Mouse (Mus musculus) stomach, postnatal 0 days (tissue): ENCODE data around the gene 1810024B03Rik. TPM values are rescaled to one million over a fixed set of nuclear protein-coding genes. Genes with fewer than 3 reads are reported as not detected.
A peak's percentile ranks its signal among the peaks of the same experiment; 100 is the strongest.
"Not testable (repeated sequence)": the region's sequence is repeated elsewhere in the genome, so short reads cannot be mapped to it uniquely, and the experiment has no call there.

Source experiments
- ATAC-seq: fragments of 200-750 bp; cut with Nextera tagmentation; 2 replicates; pipeline ENCODE4 v1.8.0; 2017; ENCODE audit not compliant: low FRiP score, low TSS enrichment
- DNase-seq: peaks from one replicate; pipeline ENCODE4 v3.0.0-alpha.2; 2016; ENCODE audit warnings: low spot score
- H3K27ac ChIP-seq: fragments of 300-500 bp; sonication (generic); replicated peaks from 2 replicates; pipeline ENCODE4 v1.5.1; 2014; ENCODE audit warnings: mild to moderate bottlenecking, control low read depth
- H3K27me3 ChIP-seq: fragments of 300-500 bp; sonication (generic); 2 replicates; pipeline ENCODE4 v1.6.1; 2014; ENCODE audit warnings: low read length; ENCODE audit not compliant: control insufficient read depth, insufficient read depth
- H3K36me3 ChIP-seq: fragments of 300-500 bp; sonication (generic); 2 replicates; pipeline ENCODE4 v1.6.1; 2014; ENCODE audit warnings: low read length, mixed read lengths; ENCODE audit not compliant: control insufficient read depth, insufficient read depth
- H3K4me1 ChIP-seq: fragments of 300-500 bp; sonication (generic); replicated peaks from 2 replicates; pipeline ENCODE4 v1.6.1; 2014; ENCODE audit warnings: antibody characterized with exemption; ENCODE audit not compliant: control insufficient read depth, insufficient read depth
- H3K4me2 ChIP-seq: fragments of 300-500 bp; sonication (generic); replicated peaks from 2 replicates; pipeline ENCODE4 v1.6.1; 2014; ENCODE audit warnings: low read depth, mild to moderate bottlenecking, control low read depth, moderate library complexity
- H3K4me3 ChIP-seq: fragments of 300-500 bp; sonication (generic); 2 replicates; pipeline ENCODE4 v1.5.1; 2014; ENCODE audit warnings: low read depth, low read length, control low read depth
- H3K9ac ChIP-seq: fragments of 300-500 bp; sonication (generic); 2 replicates; pipeline ENCODE4 v1.6.1; 2014; ENCODE audit warnings: mild to moderate bottlenecking, low read length, control low read depth, mixed read lengths
- H3K9me3 ChIP-seq: fragments of 300-500 bp; sonication (generic); 2 replicates; pipeline ENCODE4 v1.6.1; 2016; ENCODE audit warnings: low read length; ENCODE audit not compliant: control insufficient read depth
- CTCF ChIP-seq: IDR thresholded peaks from 2 replicates; pipeline ENCODE4 v1.5.1; 2016; ENCODE audit warnings: antibody characterized with exemption, low read depth, mild to moderate bottlenecking, moderate library complexity
- EP300 ChIP-seq: optimal IDR thresholded peaks from 2 replicates; pipeline ENCODE3; 2016; ENCODE audit warnings: antibody characterized with exemption
- WGBS: fragments of 180-500 bp; shearing (Covaris S2); extraction: QIAGEN DNeasy Blood & Tissue Kit; methylation state at CpG from one replicate; pipeline ENCODE4 v1.1.7; 2014; 5-methylcytosine and 5-hydroxymethylcytosine counted together
- polyA plus RNA-seq: library from polyadenylated mRNA; unstranded; fragments of >200 nt; fragmentation: Nextera tagmentation; extraction: Ambion mirVana; gene quantifications from 2 replicates; pipeline ENCODE4 v1.2.1, GENCODE M21; 2015

1810024B03Rik gene
- polyA plus RNA-seq, 1 experiment from 2014 or later: 1.7 TPM

GRCm38 (mm10) chr2:127204932-127205331, 3.1 kb downstream of the 1810024B03Rik start:
- H3K9me3 ChIP-seq: no peaks in the 10 kb centered on the region
- DNase-seq (peak; percentile 61), ATAC-seq (no peak)
- no peak for TF ChIP-seq EP300
- peak; percentile 86 for TF ChIP-seq CTCF
- H3K36me3 ChIP-seq: no peaks in the 10 kb centered on the region; the same call in 1 of the 2 replicates
- H3K4me1 ChIP-seq: no peaks in the 10 kb centered on the region
- no peak overlapping the region for H3K27ac ChIP-seq
- WGBS: 29% methylated on average over 3 of the region's 3 CpGs
- no peak overlapping the region for H3K9ac ChIP-seq
- no peak overlapping the region for H3K4me3 ChIP-seq
- H3K4me2 ChIP-seq: no peak overlapping the region
- H3K27me3 ChIP-seq: no peaks in the 10 kb centered on the region

GRCm38 (mm10) chr2:127189574-127189973, 18.5 kb downstream of the 1810024B03Rik start:
- no peak for TF ChIP-seq CTCF
- TF ChIP-seq EP300: no peak
- no peak overlapping the region for H3K4me3 ChIP-seq
- no peaks in the 10 kb centered on the region for H3K27me3 ChIP-seq
- DNase-seq: no peak
- H3K9me3 ChIP-seq: no peaks in the 10 kb centered on the region
- H3K27ac ChIP-seq: no peak overlapping the region
- no peak for ATAC-seq
- H3K4me1 ChIP-seq: no peaks in the 10 kb centered on the region
- H3K4me2 ChIP-seq: no peak overlapping the region
- no peaks in the 10 kb centered on the region for H3K36me3 ChIP-seq
- H3K9ac ChIP-seq: no peak overlapping the region

- peak; percentile 80 for DNase-seq
- no peaks in the 10 kb centered on the region for H3K9me3 ChIP-seq
- WGBS: 1% methylated on average over 17 of the region's 17 CpGs
Observed at GRCm38 (mm10) chr2:127182598-127183381, 25.3 kb downstream of the 1810024B03Rik start.

GRCm38 (mm10) chr2:127166261-127166660, 41.8 kb downstream of the 1810024B03Rik start:
- not testable (repeated sequence) for DNase-seq, H3K9ac ChIP-seq, H3K27ac ChIP-seq, H3K4me3 ChIP-seq, H3K9me3 ChIP-seq, H3K4me2 ChIP-seq, ATAC-seq, H3K36me3 ChIP-seq, H3K27me3 ChIP-seq, H3K4me1 ChIP-seq
- peak; percentile 72 for TF ChIP-seq CTCF
- 0% methylated on average over 1 of the region's 1 CpGs for WGBS

More at GRCm38 (mm10) chr2:127182598-127183381, 25.3 kb downstream of the 1810024B03Rik start:
- Histone ChIP-seq H3K4me3 (peak overlapping the region; percentile 45), H3K27ac (peak overlapping the region; percentile 84), H3K36me3 (no peaks in the 10 kb centered on the region), H3K9ac (peak overlapping the region; percentile 73), H3K27me3 (no peaks in the 10 kb centered on the region), H3K4me2 (peak overlapping the region; percentile 69), H3K4me1 (no peaks in the 10 kb centered on the region)
- ATAC-seq: peak; percentile 100
- no peak for TF ChIP-seq EP300
- no peak for TF ChIP-seq CTCF

GRCm38 (mm10) chr2:127165675-127166074, 42.4 kb downstream of the 1810024B03Rik start:
- H3K27ac ChIP-seq: no peak overlapping the region
- H3K9ac ChIP-seq: no peak overlapping the region
- H3K4me3 ChIP-seq: no peak overlapping the region
- DNase-seq (no peak), ATAC-seq (no peak)
- H3K27me3 ChIP-seq: no peaks in the 10 kb centered on the region
- no peaks in the 10 kb centered on the region for H3K9me3 ChIP-seq
- TF ChIP-seq CTCF (no peak), EP300 (no peak)
- 47% methylated on average over 4 of the region's 4 CpGs for WGBS
- H3K36me3 ChIP-seq: no peaks in the 10 kb centered on the region
- H3K4me1 ChIP-seq: no peaks in the 10 kb centered on the region
- no peak overlapping the region for H3K4me2 ChIP-seq

- no peaks in the 10 kb centered on the region for H3K9me3 ChIP-seq
- no peak overlapping the region for H3K27ac ChIP-seq
- 79% methylated on average over 3 of the region's 3 CpGs for WGBS
- 0 out of 2 replicates have a peak, but pooled peaks cover 7% of the 10 kb centered on the region for H3K36me3 ChIP-seq
- H3K4me2 ChIP-seq: no peak overlapping the region
- ATAC-seq (no peak), DNase-seq (no peak)
- no peaks in the 10 kb centered on the region for H3K27me3 ChIP-seq
- H3K4me1 ChIP-seq: peaks cover 2% of the 10 kb centered on the region; the same call in 1 of the 2 replicates
- H3K9ac ChIP-seq: no peak overlapping the region
- TF ChIP-seq CTCF: no peak
- H3K4me3 ChIP-seq: no peak overlapping the region
Observed at GRCm38 (mm10) chr2:127145699-127146098, 62.4 kb downstream of the 1810024B03Rik start.
